Mouse (Mus musculus) spleen, adult 2 months (tissue): Measurements from ENCODE around the gene Slc23a2.

Experiments
- CTCF ChIP-seq: fragments of 200-500 bp; IDR thresholded peaks from 2 replicates; pipeline ENCODE4 v1.5.1; 2011; ENCODE audit warnings: mild to moderate bottlenecking, inconsistent platforms; ENCODE audit not compliant: insufficient read depth, insufficient read length, insufficient replicate concordance; ENCODE audit errors: extremely low read depth
- POLR2A ChIP-seq: fragments of 200-500 bp; IDR thresholded peaks from 2 replicates; pipeline ENCODE4 v1.6.1; 2011; ENCODE audit warnings: low read depth, low read length, inconsistent platforms

DNA sequence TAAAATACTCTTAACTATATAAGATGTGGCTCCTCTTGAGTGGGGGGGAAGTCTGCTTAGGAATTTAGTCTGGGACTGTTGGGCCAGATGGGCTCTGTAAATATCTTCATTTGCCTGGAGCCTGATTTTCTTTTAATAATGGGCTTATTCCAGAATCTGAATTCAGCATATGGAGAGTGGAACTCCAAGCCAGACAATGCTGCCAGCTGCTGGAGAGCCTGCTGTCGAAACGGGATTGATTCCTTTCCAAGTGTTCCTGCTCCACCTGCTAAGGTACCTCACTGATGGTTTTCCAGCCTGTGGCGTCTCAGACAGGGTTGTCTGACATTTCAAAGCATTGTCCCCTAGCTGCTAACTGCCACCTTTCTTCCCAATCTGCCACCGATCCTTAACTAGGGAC, 12.6 kb upstream of the Slc23a2 start:
- TF ChIP-seq CTCF (no peak), POLR2A (no peak)
